ENCODE assay signal across 10 mouse cellular contexts in the genomic region with DNA sequence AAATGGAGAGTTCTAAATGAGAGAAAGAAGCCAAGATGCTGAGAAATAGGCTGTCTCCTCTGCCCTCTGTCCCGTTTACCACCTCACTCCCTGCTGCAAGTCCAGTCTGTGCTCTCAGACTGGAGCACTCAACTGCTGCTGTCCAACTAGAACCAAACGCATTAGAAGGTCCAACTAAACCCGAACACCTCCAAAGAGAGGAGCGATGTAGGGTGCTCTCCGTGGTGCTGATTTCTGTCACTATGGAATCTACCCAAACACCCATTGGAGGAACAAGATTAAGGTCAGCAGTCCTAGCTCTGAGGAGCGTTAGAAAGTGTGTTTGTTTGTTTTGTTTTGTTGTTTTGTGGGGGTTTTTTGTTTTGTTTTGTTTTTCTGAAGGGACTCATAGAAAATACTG. TPM values are rescaled to one million over a fixed set of nuclear protein-coding genes. Genes with fewer than 3 reads are reported as not detected.
A peak's percentile ranks its signal among the peaks of the same experiment; 100 is the strongest.
DNase-seq lines count a peak whose midpoint lies in the region; ATAC-seq lines count a peak whose summit lies in the region.
"Had no signal": no experiment of that assay in that cellular context is flagged by ENCODE, and none has a peak within 500 bp of the region (broad histone marks: within the 10 kb centered on the region; RNA-seq: fewer than 3 reads in every experiment).

No protein-coding gene starts in this region.

- H3K27ac ChIP-seq in neural tube, embryonic 15.5 days (replicated peaks) = no peak overlapping the region
- H3K27ac ChIP-seq: liver, embryonic 13.5 days had no signal

- no peaks in the 10 kb centered on the region for H3K27me3 ChIP-seq in neural tube, embryonic 15.5 days (replicated peaks)
- H3K27me3 ChIP-seq: liver, embryonic 13.5 days had no signal

- no peaks in the 10 kb centered on the region for H3K9me3 ChIP-seq in neural tube, embryonic 15.5 days (replicated peaks)
- H3K9me3 ChIP-seq: liver, embryonic 13.5 days had no signal

- H3K4me2 ChIP-seq in neural tube, embryonic 15.5 days = no peak overlapping the region
- H3K4me2 ChIP-seq: liver, embryonic 13.5 days had no signal

- peak; percentile 22 to 68 for DNase-seq in adrenal gland, adult (ENCODE audit: inconsistent age in 2 of 2, low spot score in 1 of 2)
- no peak for DNase-seq in adrenal gland, postnatal 4 days (ENCODE audit: low spot score in 2 of 2)
- peak; percentile 49 for DNase-seq in neural tube, embryonic 10.5 days (ENCODE audit: extremely low spot score, low spot score)
- peak; percentile 7 for DNase-seq in induced T-regulatory cell, adult 2 months (ENCODE audit: low read depth)
- DNase-seq in retina, postnatal 1 day = peak; percentile 72
- DNase-seq in thymus, adult 18-20 months = no peak
- DNase-seq: liver, embryonic 13.5 days had no signal

- no peaks in the 10 kb centered on the region for H3K4me1 ChIP-seq in neural tube, embryonic 15.5 days
- H3K4me1 ChIP-seq: liver, embryonic 13.5 days had no signal

- no peak overlapping the region for H3K4me3 ChIP-seq in neural tube, embryonic 15.5 days (replicated peaks)
- H3K4me3 ChIP-seq: liver, embryonic 13.5 days had no signal

- no peak for ATAC-seq in neural tube, embryonic 15.5 days (ENCODE audit: low FRiP score)
- no peak for ATAC-seq in monocyte, adult 5-6 weeks (replicated peaks; ENCODE audit: insufficient number of reproducible peaks, low FRiP score, low TSS enrichment, poor library complexity, severe bottlenecking)

- 27% methylated on average over 6 of the region's 6 CpGs for WGBS in neural tube, embryonic 15.5 days

- H3K9ac ChIP-seq in neural tube, embryonic 15.5 days (replicated peaks) = no peak overlapping the region
- H3K9ac ChIP-seq: liver, embryonic 13.5 days had no signal

- H3K36me3 ChIP-seq in neural tube, embryonic 15.5 days = no peaks in the 10 kb centered on the region
- H3K36me3 ChIP-seq: liver, embryonic 13.5 days had no signal

RNA-seq across cellular contexts. Expression of gene Krt14, which starts 3.9 kb away (rescaled TPM):
- total RNA-seq in adrenal gland, postnatal 4 days (2021) = under 1 TPM; 0.93 to 0.98 TPM
- polyA plus RNA-seq in neural tube, embryonic 15.5 days (2015; fragmentation: Nextera tagmentation; extraction: Ambion mirVana) = 1.7 and 6.3 TPM in 2 replicates
- not detected in 3 replicates for total RNA-seq in monocyte, adult 5-6 weeks (2017)
- polyA plus RNA-seq: small intestine, adult 2 months had no signal

RNA-seq across cellular contexts. Expression of gene Krt9, which starts 10.4 kb away (rescaled TPM):
- total RNA-seq in adrenal gland, postnatal 4 days (2021) = under 1 TPM; 0.11 to 0.22 TPM
- polyA plus RNA-seq in neural tube, embryonic 15.5 days (2015; fragmentation: Nextera tagmentation; extraction: Ambion mirVana) = 0.06 and 0.08 TPM in 2 replicates
- not detected in 3 replicates for total RNA-seq in monocyte, adult 5-6 weeks (2017)
- polyA plus RNA-seq: liver, embryonic 13.5 days; small intestine, adult 2 months had no signal

RNA-seq across cellular contexts. Expression of gene Krt16, which starts 45.3 kb away (rescaled TPM):
- not detected for total RNA-seq in adrenal gland, postnatal 4 days (2021)
- 0.27 TPM in 1 of 2 replicates, not detected in the other for polyA plus RNA-seq in neural tube, embryonic 15.5 days (2015; fragmentation: Nextera tagmentation; extraction: Ambion mirVana)
- total RNA-seq in monocyte, adult 5-6 weeks (2017) = not detected in 3 replicates
- polyA plus RNA-seq: liver, embryonic 13.5 days; small intestine, adult 2 months had no signal

RNA-seq across cellular contexts. Expression of gene Krt19, which starts 55.0 kb away (rescaled TPM):
- 10 to 100 TPM; 11.1 to 12.7 TPM for total RNA-seq in adrenal gland, postnatal 4 days (2021)
- 4.5 and 57.6 TPM in 2 replicates for polyA plus RNA-seq in neural tube, embryonic 15.5 days (2015; fragmentation: Nextera tagmentation; extraction: Ambion mirVana)
- not detected in 3 replicates for total RNA-seq in monocyte, adult 5-6 weeks (2017)

RNA-seq across cellular contexts. Expression of gene Krt17, which starts 57.4 kb away (rescaled TPM):
- under 1 TPM; 0.25 to 0.31 TPM for total RNA-seq in adrenal gland, postnatal 4 days (2021)
- polyA plus RNA-seq in neural tube, embryonic 15.5 days (2015; fragmentation: Nextera tagmentation; extraction: Ambion mirVana) = 0.73 and 63.9 TPM in 2 replicates
- not detected in 3 replicates for total RNA-seq in monocyte, adult 5-6 weeks (2017)

Comparison
In these comparisons a context has a peak if more than half of its experiments do, and no peak if none do; other contexts are left out.
1. DNase-seq: peak in adrenal gland, adult (2 of 2), neural tube, embryonic 10.5 days (single experiment), induced T-regulatory cell, adult 2 months (single experiment) and retina, postnatal 1 day (single experiment); none in adrenal gland, postnatal 4 days (0 of 2) and thymus, adult 18-20 months (0 of 2).